Mouse (Mus musculus) liver, embryonic 14.5 days (tissue): ENCODE data around the gene Col6a5. TPM values are rescaled to one million over a fixed set of nuclear protein-coding genes. Genes with fewer than 3 reads are reported as not detected.

ENCODE experiments used
- ATAC-seq: fragments of 200-750 bp; cut with Nextera tagmentation; 2 replicates; pipeline ENCODE4 v1.8.0; 2017; ENCODE audit warnings: moderate number of reproducible peaks, mild to moderate bottlenecking, moderate library complexity; ENCODE audit not compliant: insufficient read depth
- DNase-seq, 3 experiments: peaks; one replicate each; pipeline ENCODE4 v3.0.0-alpha.2; 2012 to 2013; ENCODE audit warnings: low read depth in 3 of 3, low spot score in 3 of 3
- H3K27ac ChIP-seq: fragments of 300-500 bp; sonication (generic); 2 replicates; pipeline ENCODE4 v1.5.1; 2014; ENCODE audit warnings: moderate library complexity, mild to moderate bottlenecking, control low read depth, inconsistent platforms
- H3K27me3 ChIP-seq: fragments of 300-500 bp; sonication (generic); 2 replicates; pipeline ENCODE4 v1.6.1; 2014; ENCODE audit warnings: mild to moderate bottlenecking, low read length, moderate library complexity; ENCODE audit not compliant: control insufficient read depth, insufficient read depth
- H3K36me3 ChIP-seq: fragments of 300-500 bp; sonication (generic); replicated peaks from 2 replicates; pipeline ENCODE4 v1.6.1; 2014; ENCODE audit warnings: low read depth; ENCODE audit not compliant: control insufficient read depth, insufficient read depth
- H3K4me1 ChIP-seq, 2 experiments: fragments of 200-500 bp in 1 of 2; fragments of 300-500 bp in 1 of 2; sonication (generic) in 1 of 2; replicated peaks; 2 replicates each; pipeline ENCODE4 v1.6.1; 2012 to 2014; ENCODE audit warnings: antibody characterized with exemption in 1 of 2, inconsistent platforms in 1 of 2, low read length in 1 of 2; ENCODE audit not compliant: control insufficient read depth in 2 of 2, insufficient read depth in 2 of 2
- H3K4me2 ChIP-seq: fragments of 300-500 bp; sonication (generic); 2 replicates; pipeline ENCODE4 v1.6.1; 2014; ENCODE audit warnings: low read depth, mild to moderate bottlenecking, control low read depth, moderate library complexity
- H3K4me3 ChIP-seq, 2 experiments: fragments of 200-500 bp in 1 of 2; fragments of 300-500 bp in 1 of 2; sonication (generic) in 1 of 2; 2 replicates each; pipeline ENCODE4 v1.5.1; 2012 to 2014; ENCODE audit warnings: low read depth in 2 of 2, low read length in 2 of 2, mild to moderate bottlenecking in 2 of 2, control low read depth in 1 of 2, inconsistent platforms in 1 of 2, moderate library complexity in 1 of 2; ENCODE audit not compliant: insufficient read depth in 1 of 2
- H3K9ac ChIP-seq: fragments of 300-500 bp; sonication (generic); replicated peaks from 2 replicates; pipeline ENCODE4 v1.6.1; 2014; ENCODE audit warnings: mild to moderate bottlenecking, control low read depth, moderate library complexity
- H3K9me3 ChIP-seq: fragments of 300-500 bp; sonication (generic); 2 replicates; pipeline ENCODE4 v1.6.1; 2016; ENCODE audit warnings: low read length, mixed read lengths; ENCODE audit not compliant: control insufficient read depth
- CTCF ChIP-seq: IDR thresholded peaks from 2 replicates; pipeline ENCODE4 v1.5.1; 2016; ENCODE audit warnings: antibody characterized with exemption, low read depth, control low read depth
- EP300 ChIP-seq: IDR thresholded peaks from 2 replicates; pipeline ENCODE4 v1.6.1; 2016; ENCODE audit warnings: antibody characterized with exemption, low read depth
- WGBS: fragments of 180-500 bp; shearing (Covaris S2); extraction: QIAGEN DNeasy Blood & Tissue Kit; methylation state at CpG from one replicate; pipeline ENCODE4 v1.1.7; 2014; ENCODE audit not compliant: insufficient replicate concordance; 5-methylcytosine and 5-hydroxymethylcytosine counted together
- polyA plus RNA-seq, 2 experiments: library from polyadenylated mRNA; depleted of rRNA in 1 of 2; stranded (reverse) in 1 of 2; unstranded in 1 of 2; fragments of >200 nt; fragmentation: Nextera tagmentation in 1 of 2; extraction: Ambion mirVana in 1 of 2; gene quantifications; 2 replicates each; pipeline versions ENCODE4 v1.2.1 to v1.2.3; 2012 to 2014

Col6a5 gene
- polyA plus RNA-seq, 2 experiments = 0.04 TPM; not detected in 1

- H3K27me3 ChIP-seq = no peaks in the 10 kb centered on the region
- no peak for DNase-seq
- 44% methylated on average over 1 of the region's 1 CpGs for WGBS
- no peak overlapping the region for H3K4me2 ChIP-seq
- no peak overlapping the region for H3K9ac ChIP-seq
- no peak for ATAC-seq
- no peaks in the 10 kb centered on the region for H3K4me1 ChIP-seq
- no peaks in the 10 kb centered on the region for H3K9me3 ChIP-seq
- no peak overlapping the region for H3K4me3 ChIP-seq
- TF ChIP-seq EP300 (no peak), CTCF (no peak)
- no peaks in the 10 kb centered on the region for H3K36me3 ChIP-seq
- H3K27ac ChIP-seq = no peak overlapping the region
These were observed 13.3 kb upstream of the Col6a5 start for GRCm38 (mm10) chr9:105973736-105974135.

GRCm38 (mm10) chr9:105972031-105972430, 11.6 kb upstream of the Col6a5 start:
- Histone ChIP-seq H3K27ac (no peak overlapping the region), H3K9ac (no peak overlapping the region), H3K4me1 (no peaks in the 10 kb centered on the region), H3K4me2 (no peak overlapping the region), H3K27me3 (no peaks in the 10 kb centered on the region), H3K36me3 (no peaks in the 10 kb centered on the region), H3K9me3 (no peaks in the 10 kb centered on the region), H3K4me3 (no peak overlapping the region)
- WGBS = 66% methylated on average over 3 of the region's 3 CpGs
- ATAC-seq (no peak), DNase-seq (no peak)
- TF ChIP-seq CTCF (no peak), EP300 (no peak)

DNA sequence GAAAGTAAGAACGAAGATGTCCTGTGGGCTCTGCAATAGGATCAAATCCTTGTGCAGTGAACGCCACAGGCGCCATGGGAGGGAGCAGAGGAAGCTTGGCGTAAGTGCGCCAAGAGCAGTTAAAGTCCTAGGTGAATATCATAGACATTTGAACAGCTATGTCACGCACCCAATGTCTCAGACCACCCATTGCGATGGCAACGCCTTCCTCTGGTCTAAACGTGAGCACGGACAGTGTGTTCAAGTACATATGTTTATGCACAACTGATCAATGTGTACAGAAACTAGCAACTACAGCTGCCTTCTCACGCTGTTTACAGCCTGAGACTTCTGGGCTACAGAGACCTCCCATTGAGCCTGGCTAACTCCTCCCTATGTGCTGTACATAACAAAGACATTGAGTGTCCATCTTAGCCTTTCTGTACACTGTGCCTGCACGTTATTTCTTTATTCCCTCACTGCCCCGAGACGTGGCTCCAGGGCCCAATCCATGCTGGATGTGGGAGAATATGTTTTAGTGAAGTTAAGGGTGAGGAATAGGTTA, 11.0 kb upstream of the Col6a5 start:
- H3K36me3 ChIP-seq = no peaks in the 10 kb centered on the region
- no peak overlapping the region for H3K27ac ChIP-seq
- no peak overlapping the region for H3K9ac ChIP-seq
- H3K27me3 ChIP-seq = no peaks in the 10 kb centered on the region
- DNase-seq = no peak
- no peaks in the 10 kb centered on the region for H3K4me1 ChIP-seq
- no peak for ATAC-seq
- H3K4me2 ChIP-seq = no peak overlapping the region
- H3K9me3 ChIP-seq = no peaks in the 10 kb centered on the region
- TF ChIP-seq CTCF (no peak), EP300 (no peak)
- H3K4me3 ChIP-seq = no peak overlapping the region
- 74% methylated on average over 14 of the region's 14 CpGs for WGBS

GRCm38 (mm10) chr9:105970901-105971300, 10.5 kb upstream of the Col6a5 start:
- no peak for DNase-seq
- Histone ChIP-seq H3K9me3 (no peaks in the 10 kb centered on the region), H3K27me3 (no peaks in the 10 kb centered on the region), H3K4me3 (no peak overlapping the region), H3K9ac (no peak overlapping the region), H3K4me2 (no peak overlapping the region), H3K36me3 (no peaks in the 10 kb centered on the region), H3K4me1 (no peaks in the 10 kb centered on the region), H3K27ac (no peak overlapping the region)
- TF ChIP-seq EP300 (no peak), CTCF (no peak)
- 58% methylated on average over 5 of the region's 5 CpGs for WGBS
- no peak for ATAC-seq

- no peak overlapping the region for H3K4me3 ChIP-seq
- no peak overlapping the region for H3K4me2 ChIP-seq
- TF ChIP-seq EP300 = no peak
- H3K36me3 ChIP-seq = no peaks in the 10 kb centered on the region
- DNase-seq = no peak
- no peaks in the 10 kb centered on the region for H3K27me3 ChIP-seq
- ATAC-seq = no peak
- no peak overlapping the region for H3K27ac ChIP-seq
- no peaks in the 10 kb centered on the region for H3K4me1 ChIP-seq
- WGBS = 52% methylated on average over 5 of the region's 5 CpGs
- H3K9me3 ChIP-seq = no peaks in the 10 kb centered on the region
- no peak overlapping the region for H3K9ac ChIP-seq
These were observed 7.5 kb upstream of the Col6a5 start for GRCm38 (mm10) chr9:105967976-105968375.
